Comparison of ENCODE assay signal across 11 mouse cellular contexts in genomic region chr10:119161820-119162382, GRCm38 (mm10).
DNase-seq lines count a peak whose midpoint lies in the region; ATAC-seq and TF ChIP-seq lines count a peak whose summit lies in the region.
"Had no signal": no experiment of that assay in that cellular context is flagged by ENCODE, and none has a peak within 500 bp of the region (broad histone marks: within the 10 kb centered on the region; RNA-seq: fewer than 3 reads in every experiment).

No protein-coding gene starts in this region.

- no peak overlapping the region for H3K9ac ChIP-seq in intestine, postnatal 0 days (ENCODE audit: low read depth, low read length)
- H3K9ac ChIP-seq in intestine, embryonic 16.5 days (ENCODE audit: low read depth, low read length) = no peak overlapping the region
- no peak overlapping the region for H3K9ac ChIP-seq in MEL (ENCODE audit: control insufficient read depth, low read depth, low read length, poor library complexity, severe bottlenecking)
- H3K9ac ChIP-seq: heart, embryonic 15.5 days had no signal

- 60% methylated on average over 8 of the region's 8 CpGs for WGBS in intestine, postnatal 0 days
- WGBS in intestine, embryonic 16.5 days = 71% methylated on average over 8 of the region's 8 CpGs

- TF ChIP-seq CTCF in intestine, postnatal 0 days (IDR thresholded peaks at IDR 0.05; ENCODE audit: low read depth) = peak; percentile 48
- TF ChIP-seq CTCF in MEL (IDR thresholded peaks at IDR 0.05 in 2 of 3, conservative IDR thresholded peaks at IDR 0.05 in 1 of 3; ENCODE audit: control insufficient read depth in 1 of 3, insufficient read depth in 1 of 3, low read depth in 2 of 3, low read length in 3 of 3, poor library complexity in 1 of 3, severe bottlenecking in 1 of 3) = no peak; a peak in 1 of 6 replicates

- TF ChIP-seq EP300 in MEL (IDR thresholded peaks at IDR 0.05; ENCODE audit: low read depth in 1 of 2, low read length in 2 of 2) = no peak

- 0 out of 2 replicates have a peak overlapping the region, but pooled peaks have one; percentile 30 for H3K4me2 ChIP-seq in intestine, postnatal 0 days (replicated peaks; ENCODE audit: low read depth)
- H3K4me2 ChIP-seq in intestine, embryonic 16.5 days (ENCODE audit: low read depth, low read length) = no peak overlapping the region
- H3K4me2 ChIP-seq: heart, embryonic 15.5 days had no signal

- H3K27ac ChIP-seq in intestine, postnatal 0 days (ENCODE audit: low read depth, low read length) = no peak overlapping the region
- no peak overlapping the region for H3K27ac ChIP-seq in intestine, embryonic 16.5 days (ENCODE audit: low read length)
- H3K27ac ChIP-seq in MEL (ENCODE audit: control insufficient read depth, low read depth, low read length) = no peak overlapping the region
- H3K27ac ChIP-seq: heart, embryonic 15.5 days had no signal

- H3K36me3 ChIP-seq in intestine, postnatal 0 days (ENCODE audit: control insufficient read depth, insufficient read depth) = no peaks in the 10 kb centered on the region
- H3K36me3 ChIP-seq in intestine, embryonic 16.5 days (ENCODE audit: control insufficient read depth, insufficient read depth, low read length) = no peaks in the 10 kb centered on the region
- H3K36me3 ChIP-seq in MEL (ENCODE audit: control insufficient read depth in 1 of 2, insufficient read depth in 2 of 2, low read length in 2 of 2) = no peaks in the 10 kb centered on the region
- H3K36me3 ChIP-seq: heart, embryonic 15.5 days had no signal

- no peaks in the 10 kb centered on the region for H3K79me2 ChIP-seq in MEL (ENCODE audit: control insufficient read depth, insufficient read depth, low read length, poor library complexity)

- H3K27me3 ChIP-seq in intestine, postnatal 0 days (replicated peaks; ENCODE audit: control insufficient read depth, insufficient read depth, low read length) = no peaks in the 10 kb centered on the region
- no peaks in the 10 kb centered on the region for H3K27me3 ChIP-seq in intestine, embryonic 16.5 days (replicated peaks; ENCODE audit: control insufficient read depth, insufficient read depth, low read length)
- H3K27me3 ChIP-seq in MEL (ENCODE audit: control insufficient read depth in 1 of 2, insufficient read depth in 2 of 2, low read length in 2 of 2) = no peaks in the 10 kb centered on the region
- H3K27me3 ChIP-seq: heart, embryonic 15.5 days had no signal

- no peak for ATAC-seq in intestine, postnatal 0 days
- no peak for ATAC-seq in intestine, embryonic 16.5 days

- H3K4me3 ChIP-seq in intestine, postnatal 0 days (ENCODE audit: low read depth, low read length) = no peak overlapping the region
- no peak overlapping the region for H3K4me3 ChIP-seq in intestine, embryonic 16.5 days (ENCODE audit: low read length)
- H3K4me3 ChIP-seq in MEL (ENCODE audit: control insufficient read depth in 1 of 2, insufficient read depth in 1 of 2, low read depth in 2 of 2, low read length in 2 of 2) = no peak overlapping the region
- H3K4me3 ChIP-seq: heart, embryonic 15.5 days had no signal

- H3K4me1 ChIP-seq in intestine, postnatal 0 days (replicated peaks; ENCODE audit: control insufficient read depth, insufficient read depth, low read length) = no peaks in the 10 kb centered on the region
- H3K4me1 ChIP-seq in intestine, embryonic 16.5 days (ENCODE audit: control insufficient read depth, insufficient read depth, low read length) = no peaks in the 10 kb centered on the region
- H3K4me1 ChIP-seq in MEL (ENCODE audit: control insufficient read depth in 1 of 2, insufficient read depth in 2 of 2, low read length in 2 of 2) = no peaks in the 10 kb centered on the region
- H3K4me1 ChIP-seq: heart, embryonic 15.5 days had no signal

- TF ChIP-seq POLR2A in MEL (IDR thresholded peaks at IDR 0.05; ENCODE audit: control insufficient read depth in 1 of 2, insufficient read depth in 1 of 2, low read depth in 1 of 2, low read length in 2 of 2, poor library complexity in 1 of 2) = no peak

- TF ChIP-seq RAD21 in MEL (IDR thresholded peaks at IDR 0.05; ENCODE audit: low read depth, low read length) = no peak; the same call in 1 of the 2 replicates

- no peaks in the 10 kb centered on the region for H3K9me3 ChIP-seq in intestine, postnatal 0 days (ENCODE audit: control insufficient read depth)
- H3K9me3 ChIP-seq in intestine, embryonic 16.5 days (ENCODE audit: control insufficient read depth, low read length) = no peaks in the 10 kb centered on the region
- no peaks in the 10 kb centered on the region for H3K9me3 ChIP-seq in MEL (replicated peaks; ENCODE audit: insufficient read depth, low read length)
- H3K9me3 ChIP-seq: heart, embryonic 15.5 days had no signal

- DNase-seq in 3T3-L1 (ENCODE audit: low read depth, low spot score) (peak; percentile 78), MEL (ENCODE audit: low read depth, low spot score) (no peak)
- peak; percentile 59 for DNase-seq in fibroblast of lung, adult 2 months (ENCODE audit: low read depth)
- no peak for DNase-seq in spleen, adult 12 weeks (ENCODE audit: low spot score)
- DNase-seq in right cerebral cortex, postnatal 4 days = no peak
- DNase-seq in spleen, postnatal 14 days (ENCODE audit: low spot score in 2 of 2) = no peak
- DNase-seq: adrenal gland, postnatal 25 days; cerebellum, adult 9-11 months had no signal

TF ChIP-seq in MEL, 35 proteins besides CTCF, POLR2A, EP300 and RAD21:
- TF ChIP-seq SMC3 (IDR thresholded peaks at IDR 0.05; ENCODE audit: low read depth, low read length) (0 out of 2 replicates have a peak, but pooled peaks have one; percentile 9), NELFE (IDR thresholded peaks at IDR 0.05; ENCODE audit: low read depth, low read length) (no peak)

Comparison
In these comparisons a context has a peak if more than half of its experiments do, and no peak if none do; other contexts are left out.
1. DNase-seq: peak in 3T3-L1 (single experiment) and fibroblast of lung, adult 2 months (single experiment); none in MEL (single experiment), spleen, adult 12 weeks (single experiment), right cerebral cortex, postnatal 4 days (single experiment) and spleen, postnatal 14 days (0 of 2).